Mouse (Mus musculus) spleen, postnatal 4 days (tissue): ENCODE data around the gene Pcare.
"Not testable (repeated sequence)": the region's sequence is repeated elsewhere in the genome, so short reads cannot be mapped to it uniquely, and the experiment has no call there.

Experiments used
- DNase-seq, 2 experiments: peaks; one replicate each; pipeline ENCODE4 v3.0.0; 2022; ENCODE audit warnings: low spot score in 2 of 2

Pcare gene

DNA sequence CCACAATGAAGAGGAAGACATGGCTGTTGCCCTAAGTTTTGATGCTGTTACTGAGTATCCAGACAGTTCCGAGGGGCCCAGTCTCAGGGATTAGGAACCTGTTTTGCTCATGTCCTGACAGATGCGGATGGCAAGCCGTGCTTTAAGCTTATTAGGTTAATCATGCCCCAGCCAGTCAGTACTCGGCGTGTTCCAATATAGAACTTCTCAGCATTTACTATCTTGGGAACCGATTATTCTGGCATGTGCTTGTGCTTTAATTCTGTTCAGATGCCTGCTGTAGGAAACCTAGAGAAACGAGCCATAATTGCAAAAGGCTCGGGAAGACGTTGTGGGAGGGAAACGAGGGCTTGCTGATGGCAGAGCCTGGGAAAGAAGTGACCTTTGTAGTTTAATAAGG is at the start of gene Pcare:
TSS of gene Pcare (minus strand) at position 64 of the 400 bp plus-strand sequence.
- no peak for DNase-seq

DNA sequence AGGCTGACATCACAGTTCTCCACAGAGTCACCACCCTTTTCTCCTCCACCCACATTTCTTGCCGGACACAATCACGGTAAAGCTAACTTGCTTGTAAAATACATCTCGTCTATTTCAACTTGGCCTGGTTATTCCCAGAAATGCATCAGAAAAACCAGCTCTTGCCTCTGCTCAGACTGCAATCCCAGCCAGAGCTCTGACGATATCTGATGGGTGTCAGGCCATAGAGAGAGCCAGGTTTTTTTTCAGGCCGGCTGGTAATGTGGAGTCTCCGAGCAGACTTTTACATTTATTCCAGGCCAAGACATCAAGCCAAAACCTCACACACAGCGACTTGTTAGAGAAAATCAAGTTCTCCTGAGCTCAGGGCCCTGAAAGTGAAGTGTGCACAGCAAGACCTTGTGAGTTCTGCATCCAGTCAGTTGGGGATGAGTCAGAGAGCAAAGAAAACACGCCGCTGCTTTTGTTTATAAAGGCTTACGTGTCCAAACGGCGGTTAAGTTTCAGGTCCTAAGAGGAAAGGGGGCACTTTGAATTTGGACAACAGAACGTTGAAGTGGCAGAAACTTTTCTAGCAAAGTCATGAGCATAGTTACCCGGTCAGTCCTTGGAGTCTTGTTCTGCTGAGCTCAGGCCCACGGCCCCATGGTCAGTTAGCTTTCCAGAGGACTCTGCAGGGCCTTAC is 43.0 kb upstream of the Pcare start:
- DNase-seq = no peak

DNA sequence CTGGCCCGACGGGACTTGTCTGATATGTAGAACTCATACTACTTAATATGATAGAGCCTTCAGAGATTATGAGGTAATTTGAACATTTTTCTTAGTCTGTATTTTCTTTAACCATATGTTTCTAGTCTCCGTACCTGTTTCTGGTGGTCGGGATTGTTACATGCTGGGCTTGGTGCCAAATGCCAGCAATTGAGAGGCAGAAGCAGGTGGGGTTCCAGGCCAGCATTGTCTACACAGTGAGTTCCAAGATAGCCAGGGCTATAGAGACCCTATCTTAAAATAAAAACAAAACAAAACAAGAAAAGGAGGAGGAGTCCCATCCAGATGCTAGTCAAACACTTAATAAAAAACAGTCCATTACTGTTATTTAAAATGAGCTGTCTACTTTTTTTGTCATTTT is 38.9 kb upstream of the Pcare start:
- DNase-seq = no peak

DNA sequence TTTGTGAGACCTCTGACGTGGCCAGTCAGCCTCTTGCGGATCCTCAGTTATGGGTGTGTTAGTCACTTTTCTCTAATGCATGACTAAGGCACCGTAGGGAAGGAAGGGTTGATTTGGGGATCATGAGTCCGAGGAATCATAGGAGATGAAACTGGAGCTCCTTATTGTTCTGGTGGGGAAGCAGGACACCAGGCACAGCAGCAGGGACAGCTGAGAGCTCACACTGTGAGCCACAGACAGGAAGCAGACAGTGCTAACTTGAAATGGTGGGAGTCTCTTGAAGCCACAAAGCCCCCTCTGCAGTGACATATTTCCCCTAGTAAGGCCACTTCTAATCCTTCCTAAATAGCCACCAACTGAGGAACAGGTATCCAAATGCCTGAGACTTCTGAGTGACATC is 38.4 kb upstream of the Pcare start:
- DNase-seq = no peak

DNA sequence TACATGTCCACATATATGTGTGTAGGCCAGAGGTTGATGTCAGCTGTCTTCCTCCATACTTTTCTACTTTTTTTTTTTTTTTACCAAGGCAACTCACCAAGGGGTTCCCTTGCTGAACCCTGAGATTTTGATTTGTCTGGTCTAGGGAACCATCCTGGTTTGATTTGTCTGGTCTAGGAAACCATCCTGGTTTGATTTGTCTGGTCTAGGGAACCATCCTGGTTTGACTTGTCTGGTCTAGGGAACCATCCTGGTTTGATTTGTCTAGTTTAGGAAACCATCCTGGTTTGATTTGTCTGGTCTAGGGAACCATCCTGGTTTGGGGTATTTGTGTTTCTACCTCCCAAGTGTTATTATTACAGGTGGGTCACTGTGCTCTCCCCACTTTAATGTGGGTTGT is 33.8 kb upstream of the Pcare start:
- DNase-seq = no peak

DNA sequence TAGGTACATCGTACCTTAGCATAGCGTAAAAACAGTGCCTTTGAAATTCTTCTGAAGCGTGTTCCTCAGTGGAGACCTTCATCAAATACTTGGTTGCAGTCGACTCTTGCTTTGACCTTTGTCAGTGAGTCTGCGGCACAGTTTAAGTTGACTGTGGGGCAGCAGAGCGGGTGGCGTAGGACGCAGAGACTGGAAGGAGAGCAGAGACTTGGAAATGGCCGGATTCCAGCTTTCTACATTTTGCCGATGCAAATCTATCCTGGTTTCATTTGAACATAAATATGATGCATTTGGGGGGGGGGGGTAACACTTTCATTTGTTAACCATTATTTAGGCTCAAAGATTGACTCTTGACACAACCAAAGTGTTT is 30.7 kb upstream of the Pcare start:
- DNase-seq = no peak

DNA sequence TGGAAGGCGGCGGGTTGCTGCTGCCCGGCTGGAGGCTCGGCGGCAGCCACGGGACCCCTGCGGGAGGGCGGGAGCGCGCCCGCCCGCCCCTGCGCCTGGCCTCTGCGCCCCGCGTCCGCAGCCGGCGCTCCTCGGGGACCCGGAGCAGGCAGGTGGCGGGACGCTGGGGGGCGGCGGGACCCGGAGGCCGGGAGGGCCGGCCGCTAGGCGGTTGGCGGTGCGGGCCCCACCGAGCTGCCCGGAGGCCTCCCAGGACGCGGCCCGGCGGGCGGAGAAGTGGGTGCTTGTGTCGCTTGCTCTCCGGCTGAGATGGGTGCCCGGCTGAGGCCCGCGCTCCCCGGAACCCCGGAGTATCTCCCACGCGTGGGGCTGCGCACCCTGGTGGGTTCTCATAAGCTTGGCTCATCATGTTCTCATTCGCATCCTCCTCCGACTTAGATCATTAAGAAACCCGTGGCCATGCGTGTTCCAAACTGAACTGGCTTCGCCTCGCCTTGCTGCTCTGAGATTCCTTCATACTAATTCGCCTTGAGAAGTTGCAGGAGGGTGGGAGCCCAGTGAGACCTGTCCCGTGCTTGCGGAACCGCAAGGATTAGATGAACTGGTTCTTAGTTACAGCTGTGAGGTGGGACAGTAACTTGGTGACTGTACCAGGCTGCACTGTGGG is 30.1 kb upstream of the Pcare start:
- DNase-seq = no peak

DNA sequence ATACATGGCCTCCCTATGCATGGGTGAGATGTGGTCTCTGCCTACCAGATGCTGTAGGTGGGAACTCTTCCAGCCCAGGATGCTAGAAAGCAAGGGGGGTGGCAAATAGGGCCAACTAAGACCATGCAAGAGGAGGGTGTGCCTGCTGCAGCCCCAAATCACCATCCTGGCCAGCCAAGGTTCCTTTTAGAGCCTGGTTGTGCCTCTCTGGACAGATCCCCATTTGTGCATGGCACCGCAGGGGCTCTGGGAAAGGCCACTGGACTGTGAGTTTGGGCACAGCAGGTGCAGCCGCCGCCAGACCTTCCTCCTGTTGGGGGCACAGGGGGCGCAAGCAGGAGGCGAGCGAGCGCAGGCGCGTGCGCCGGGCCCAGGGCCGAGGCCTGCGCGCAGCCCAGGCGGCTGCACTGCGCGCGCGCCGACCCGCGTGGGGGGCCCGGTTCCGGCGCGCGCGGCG is 29.6 kb upstream of the Pcare start:
- DNase-seq = no peak

DNA sequence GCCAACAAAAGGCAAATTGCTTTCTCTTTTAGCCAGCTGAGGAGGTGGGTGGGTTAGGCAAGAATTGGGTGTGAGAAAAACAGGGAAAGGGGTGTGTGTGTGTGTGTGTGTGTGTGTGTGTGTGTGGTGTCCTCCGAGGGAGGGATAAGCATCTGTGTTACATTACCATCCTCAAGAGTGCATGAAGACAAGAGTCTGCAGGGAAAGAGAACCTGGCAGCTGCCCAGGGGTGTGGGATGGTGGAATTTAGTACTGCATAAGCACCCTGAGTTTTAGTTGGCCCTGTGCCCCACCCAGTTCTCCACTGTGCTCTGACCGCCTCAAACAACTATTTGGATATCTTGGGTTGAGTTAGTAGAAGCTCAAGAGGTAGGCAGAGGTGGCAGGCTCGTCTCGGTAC is 28.3 kb upstream of the Pcare start:
- DNase-seq = no peak

DNA sequence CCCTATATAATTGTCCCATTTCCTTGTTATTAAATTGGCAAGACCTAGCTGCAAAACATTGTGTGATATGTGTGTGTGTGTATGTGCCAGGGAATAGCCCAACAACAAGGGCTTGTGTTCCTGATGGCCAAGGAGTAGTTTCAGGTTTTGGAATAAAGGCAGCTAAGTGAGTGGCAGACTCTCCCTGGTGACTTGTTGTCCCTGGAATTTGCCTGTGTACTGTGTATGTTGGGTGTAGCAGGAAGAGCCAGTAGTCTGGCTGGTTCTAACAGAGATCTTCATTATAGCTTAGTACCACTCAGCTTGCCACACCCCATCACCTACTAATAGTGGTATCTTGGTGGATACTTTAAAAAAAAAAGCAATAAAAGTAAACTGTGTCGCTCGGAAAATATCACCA is 27.8 kb upstream of the Pcare start:
- no peak for DNase-seq

DNA sequence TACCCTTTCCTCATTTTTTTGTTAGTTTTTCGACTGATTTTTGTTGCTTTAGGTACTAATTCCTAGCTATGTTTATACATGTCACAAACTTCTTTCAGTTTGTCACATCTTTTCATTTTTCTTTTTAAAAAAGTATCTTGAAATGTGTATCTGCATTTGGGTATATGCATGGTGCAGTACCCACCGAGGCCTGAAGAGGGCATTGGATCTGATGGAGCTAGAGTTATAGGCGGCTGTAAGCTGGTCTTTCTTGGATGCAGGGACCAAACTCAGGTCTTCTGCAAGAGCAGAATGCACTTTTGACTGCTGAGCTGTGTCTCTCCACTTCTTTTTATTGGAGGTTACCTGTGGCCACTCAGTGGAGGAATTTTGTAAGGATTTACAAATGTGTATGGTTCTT is 26.0 kb upstream of the Pcare start:
- DNase-seq = no peak

DNA sequence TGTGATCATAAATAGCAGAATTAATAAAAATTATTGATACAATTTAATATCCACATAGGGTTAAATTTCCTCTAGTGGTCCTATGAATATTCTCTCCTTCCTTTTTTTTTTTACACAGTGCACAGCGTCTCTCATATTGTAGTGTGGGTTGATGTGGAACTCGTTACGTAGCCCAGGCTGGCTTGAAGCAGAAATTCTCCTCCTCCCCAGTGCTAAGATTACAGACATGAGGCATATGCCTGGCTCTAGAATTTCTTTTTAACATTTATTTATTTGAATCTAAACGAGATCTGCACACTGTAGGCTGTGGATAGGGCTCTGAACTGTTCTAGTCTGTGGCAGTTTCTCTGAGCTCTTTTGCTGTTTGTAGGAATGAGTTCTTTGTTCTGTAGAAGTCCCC is 22.6 kb upstream of the Pcare start:
- no peak for DNase-seq

DNA sequence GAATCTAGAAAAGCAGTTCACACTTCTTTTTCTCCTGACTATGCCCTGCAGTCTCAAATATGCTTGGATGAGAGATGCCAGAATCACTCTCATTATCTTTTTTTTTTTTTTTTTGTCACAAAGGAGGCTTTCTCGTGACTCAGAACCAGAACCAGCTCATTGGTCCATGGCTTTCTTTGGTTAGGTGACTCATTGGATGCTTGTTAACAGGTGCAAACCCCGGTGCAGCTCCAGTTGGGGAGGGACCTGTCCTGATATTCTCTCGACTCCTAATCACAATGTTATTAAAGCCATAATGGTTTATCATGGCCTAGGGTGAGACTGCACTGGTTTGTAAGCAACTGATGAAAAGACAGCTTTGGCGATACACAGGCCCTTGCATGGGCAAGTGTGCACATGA is 21.5 kb upstream of the Pcare start:
- DNase-seq = no peak

DNA sequence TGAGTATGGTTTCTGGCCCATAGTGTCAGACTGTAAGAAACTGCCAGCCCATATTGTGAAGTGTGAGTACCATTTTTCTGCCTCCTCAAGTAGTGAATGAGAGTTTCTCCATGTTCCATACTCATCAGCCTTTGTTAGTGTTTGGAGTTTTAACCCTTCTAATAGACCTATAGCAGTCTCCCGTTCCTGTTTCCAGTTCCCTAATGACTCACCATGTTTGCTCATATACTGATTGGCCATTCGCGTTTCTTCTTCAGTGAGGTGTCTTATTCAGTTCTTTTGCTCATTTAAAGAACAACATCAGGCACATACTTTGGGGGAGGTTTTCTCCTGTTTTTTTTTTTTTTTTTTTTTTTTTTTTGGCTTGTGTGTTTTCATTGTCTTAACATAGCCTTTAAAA is 18.0 kb upstream of the Pcare start:
- DNase-seq = no peak

DNA sequence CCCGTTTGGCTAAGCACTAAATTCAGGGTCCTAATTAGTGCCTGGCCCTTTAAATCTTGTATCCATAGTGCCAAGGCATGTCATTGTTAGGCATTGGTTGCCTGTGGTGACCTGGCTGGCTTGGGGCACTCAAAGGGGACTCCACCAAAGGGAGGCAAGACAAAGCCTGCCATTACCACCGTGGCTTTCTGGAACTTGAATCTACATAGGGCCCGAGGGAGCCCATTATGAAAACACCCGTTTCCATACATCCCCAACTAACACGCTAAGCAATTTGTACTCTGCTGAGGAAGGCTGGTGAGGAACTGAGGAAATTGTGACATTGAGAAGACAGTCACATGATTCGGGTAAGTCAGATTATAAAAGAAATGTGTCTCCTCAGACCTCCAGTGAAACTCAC is 16.9 kb upstream of the Pcare start:
- no peak for DNase-seq

DNA sequence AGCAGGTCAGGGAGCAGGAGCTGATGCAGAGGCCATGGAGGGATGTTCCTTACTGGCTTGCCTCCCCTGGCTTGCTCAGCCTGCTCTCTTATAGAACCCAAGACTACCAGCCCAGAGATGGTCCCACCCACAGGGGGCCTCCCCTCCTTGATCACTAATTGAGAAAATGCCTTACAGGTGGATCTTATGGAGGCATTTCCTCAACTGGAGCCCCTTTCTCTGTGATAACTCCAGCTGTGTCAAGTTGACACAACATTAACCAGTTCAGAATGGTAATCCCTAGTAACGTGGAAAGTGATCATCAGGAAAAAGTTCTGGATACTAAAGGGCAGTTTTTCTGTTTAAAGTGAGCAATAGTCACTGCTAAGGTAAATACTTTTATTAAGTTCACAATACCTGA is 15.5 kb upstream of the Pcare start, which contains the start of gene Clip4:
TSS of gene Clip4 (plus strand) at position 301 of the 400 bp plus-strand sequence.
- DNase-seq = not testable (repeated sequence)

DNA sequence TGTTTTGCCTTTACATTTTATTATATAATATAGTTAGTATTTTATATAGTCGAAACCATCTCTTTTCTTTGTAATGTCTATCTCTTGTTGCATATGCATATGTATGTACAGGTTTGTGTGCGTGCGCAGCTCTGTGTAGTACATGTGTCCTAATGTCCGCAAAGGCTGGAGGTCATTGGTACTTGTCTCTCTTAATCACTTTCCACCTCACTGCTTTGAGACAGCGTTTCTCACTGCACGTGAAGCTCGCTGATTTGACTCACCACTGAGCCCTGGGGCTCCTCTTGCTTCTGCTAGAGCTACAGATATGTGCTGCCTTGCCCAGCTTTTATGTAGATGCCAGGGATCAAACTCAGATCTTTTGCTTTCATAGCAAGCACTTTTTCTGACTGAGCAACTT is 7.8 kb upstream of the Pcare start:
- DNase-seq = no peak

DNA sequence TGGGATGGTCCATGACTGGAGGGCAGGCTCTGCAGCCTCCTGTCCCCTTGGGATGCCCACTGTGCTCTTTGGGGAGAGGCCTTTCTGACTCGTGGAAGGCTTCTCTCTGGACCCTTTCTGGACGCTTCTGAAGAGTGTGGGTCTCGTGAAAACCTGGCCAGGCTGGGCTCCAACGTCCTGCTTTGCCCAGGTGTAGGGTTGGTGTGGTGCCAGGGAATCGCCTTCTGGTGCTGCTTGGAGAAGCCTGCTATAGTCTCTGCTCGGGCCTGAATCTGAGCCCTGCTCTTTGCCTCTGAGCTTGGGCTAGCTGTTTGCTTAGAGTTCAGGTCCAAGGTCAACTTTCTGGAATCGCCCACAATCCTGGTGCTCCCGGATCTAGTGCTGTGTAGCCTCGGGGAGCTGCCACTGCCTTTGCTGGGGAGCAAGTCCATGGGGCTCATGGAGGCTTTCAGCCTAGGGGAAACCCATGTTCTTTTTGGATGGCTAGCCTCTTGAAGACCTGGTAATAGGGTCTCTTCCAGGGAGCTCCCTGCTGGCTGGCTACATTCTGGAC is 3.0 kb downstream of the Pcare start:
- DNase-seq = no peak

DNA sequence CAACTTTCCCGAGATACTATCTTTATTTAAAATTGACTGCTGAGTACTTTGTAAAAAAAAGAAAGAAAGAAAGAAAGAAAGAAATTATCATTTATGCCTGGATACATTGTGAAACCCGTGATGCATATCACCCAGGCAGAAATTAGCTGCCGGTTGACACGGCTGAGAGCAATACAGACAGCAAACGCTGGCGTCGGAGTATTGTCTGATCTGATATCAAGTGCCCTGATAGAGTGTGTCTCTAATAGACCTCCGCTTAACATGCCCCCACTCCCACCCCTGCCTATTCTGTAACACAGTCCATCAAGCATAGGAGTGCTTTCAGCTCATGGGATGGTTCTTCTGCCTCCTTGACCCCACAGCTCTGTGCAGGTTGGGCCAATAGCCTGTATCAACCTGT is 5.1 kb downstream of the Pcare start:
- no peak for DNase-seq

DNA sequence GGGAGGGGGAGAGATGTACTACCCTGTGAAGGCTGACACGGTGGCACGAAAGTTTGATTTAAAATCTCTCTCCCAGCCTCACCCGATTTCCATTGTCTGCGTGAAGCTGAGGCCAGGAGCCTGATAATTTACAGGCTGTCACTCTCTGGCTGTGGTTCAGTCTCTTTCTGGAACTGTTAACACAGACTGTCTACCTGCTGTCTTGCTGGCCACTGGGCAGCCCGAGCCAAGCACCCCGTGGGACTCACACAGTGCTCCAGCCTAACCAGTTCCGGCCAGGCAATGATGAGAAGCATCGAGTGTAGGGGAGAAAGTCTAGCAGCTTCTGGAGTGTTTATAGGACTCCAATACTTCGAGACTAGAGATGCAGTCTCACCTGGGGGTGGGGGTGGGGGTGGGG is 6.6 kb downstream of the Pcare start:
- DNase-seq = no peak

DNA sequence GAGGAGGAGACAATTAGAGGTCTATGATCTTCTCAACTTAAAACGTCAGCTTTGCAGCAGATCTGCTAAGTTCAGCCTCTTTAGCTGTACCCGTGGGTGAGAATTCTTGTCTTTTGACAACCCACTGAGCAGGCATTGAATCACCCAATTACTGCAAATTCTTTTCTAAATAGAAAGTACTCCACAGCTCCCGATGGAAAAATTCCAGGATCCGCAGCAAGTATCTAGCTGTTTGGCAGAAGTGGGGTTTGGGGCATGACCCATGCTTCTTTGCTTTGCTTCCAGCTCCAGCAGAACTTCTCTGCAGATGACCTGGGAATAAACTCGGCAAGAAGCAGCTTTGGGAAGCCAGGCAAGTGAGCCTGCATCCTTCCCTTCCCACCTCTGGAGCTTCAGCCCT is 9.8 kb downstream of the Pcare start:
- no peak for DNase-seq

DNA sequence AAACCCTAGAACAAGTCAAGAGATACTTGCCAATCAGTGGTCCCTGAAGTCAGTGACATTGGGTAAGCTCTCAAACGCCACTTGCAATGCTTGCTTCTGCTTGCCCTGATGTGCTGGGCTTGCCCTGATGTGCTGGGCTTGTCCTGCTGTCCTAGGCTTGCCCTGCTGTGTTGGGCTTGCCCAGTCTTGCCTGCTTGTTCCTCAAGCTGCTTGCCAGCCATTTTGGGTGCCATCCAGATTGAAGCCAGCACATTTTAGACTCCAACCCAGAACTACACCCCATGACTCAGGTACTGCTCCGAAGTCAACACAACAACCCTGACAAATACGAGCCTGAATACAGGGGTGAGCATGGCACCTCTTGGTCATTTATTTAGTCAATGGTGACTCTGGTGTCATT is 10.5 kb downstream of the Pcare start:
- DNase-seq = no peak

DNA sequence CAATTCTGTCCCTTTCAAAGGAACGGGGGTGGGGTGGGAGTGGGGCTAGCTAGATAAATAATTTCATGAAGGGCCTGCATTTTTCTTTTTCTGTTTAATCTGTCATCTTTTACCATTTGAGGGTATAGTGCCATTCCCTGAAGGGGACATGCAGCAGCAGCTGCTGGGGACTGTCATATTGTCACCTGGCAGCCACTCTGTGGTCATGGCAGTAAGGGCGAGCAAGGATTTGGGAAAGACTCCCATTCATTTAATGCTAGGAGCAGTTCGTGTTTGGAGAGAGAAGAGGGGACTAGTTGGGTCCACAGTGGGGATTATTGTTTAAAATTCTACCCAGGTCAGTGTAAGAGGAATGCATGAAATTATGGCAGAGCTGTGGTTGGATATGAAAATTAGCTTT is 16.3 kb downstream of the Pcare start:
- no peak for DNase-seq
